Mouse (Mus musculus): ENCODE measurements around the gene Gbp6. TPM values are rescaled to one million over a fixed set of nuclear protein-coding genes. Genes with fewer than 3 reads are reported as not detected.
"Not testable (repeated sequence)": the region's sequence is repeated elsewhere in the genome, so short reads cannot be mapped to it uniquely, and the experiment has no call there.

The Gbp6 gene
- polyA plus RNA-seq, 1 experiment from 2014 or later = 5.4 TPM

DNA sequence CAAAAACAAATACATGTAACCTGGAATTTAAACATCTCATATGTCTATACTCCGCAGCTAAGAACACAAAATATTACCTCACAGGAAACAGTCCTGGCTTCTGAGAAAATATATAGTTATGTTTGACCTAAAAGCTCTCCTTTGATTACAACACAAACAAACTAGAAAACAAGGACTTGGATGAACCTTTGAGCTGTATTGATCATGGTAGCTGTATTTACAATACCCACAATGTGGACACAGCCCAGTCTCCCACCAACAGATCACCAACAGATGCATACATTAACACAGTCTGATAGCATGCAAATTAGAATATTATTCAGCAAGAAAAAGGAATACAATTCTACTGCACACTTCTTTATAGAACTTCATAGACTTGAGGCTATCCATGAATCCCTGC, 55.1 kb downstream of the Gbp6 start:
- not testable (repeated sequence) for H3K4me2 ChIP-seq (ENCODE audit: low read depth, low read length); ATAC-seq (replicated peaks; ENCODE audit: extremely low read depth, insufficient read depth, low FRiP score); H3K9me3 ChIP-seq (replicated peaks; ENCODE audit: control insufficient read depth, low read length); H3K4me1 ChIP-seq (ENCODE audit: control insufficient read depth, insufficient read depth, low read length); H3K27ac ChIP-seq (ENCODE audit: low read length); H3K36me3 ChIP-seq (ENCODE audit: control insufficient read depth, insufficient read depth); H3K27me3 ChIP-seq (ENCODE audit: control insufficient read depth, insufficient read depth, low read length); H3K9ac ChIP-seq (ENCODE audit: low read length); H3K4me3 ChIP-seq (ENCODE audit: low read length)
- WGBS = 95% methylated on average over 1 of the region's 1 CpGs

GRCm38 (mm10) chr5:105236040-105236439, 57.5 kb downstream of the Gbp6 start:
- not testable (repeated sequence) for H3K9me3 ChIP-seq (replicated peaks; ENCODE audit: control insufficient read depth, low read length); H3K36me3 ChIP-seq (ENCODE audit: control insufficient read depth, insufficient read depth); H3K27ac ChIP-seq (ENCODE audit: low read length); ATAC-seq (replicated peaks; ENCODE audit: extremely low read depth, insufficient read depth, low FRiP score); H3K4me2 ChIP-seq (ENCODE audit: low read depth, low read length); H3K4me3 ChIP-seq (ENCODE audit: low read length); H3K9ac ChIP-seq (ENCODE audit: low read length); H3K4me1 ChIP-seq (ENCODE audit: control insufficient read depth, insufficient read depth, low read length); H3K27me3 ChIP-seq (ENCODE audit: control insufficient read depth, insufficient read depth, low read length)
- WGBS = 80% methylated on average over 3 of the region's 3 CpGs

Other genes with a start within 250 kb of the Gbp6 start
- gene Gbp9, start 154.2 kb downstream of the Gbp6 start, polyA plus RNA-seq (2015; fragmentation: Nextera tagmentation; extraction: Ambion mirVana) = 4.8 and 5.9 TPM in 2 replicates
- 3.6 and 7.8 TPM in 2 replicates for gene Gbp8, start 154.2 kb downstream of the Gbp6 start, polyA plus RNA-seq (2015; fragmentation: Nextera tagmentation; extraction: Ambion mirVana)
- 5.0 and 9.5 TPM in 2 replicates for gene Gbp4, start 154.1 kb downstream of the Gbp6 start, polyA plus RNA-seq (2015; fragmentation: Nextera tagmentation; extraction: Ambion mirVana)
- 0.64 TPM in 1 of 2 replicates, not detected in the other for gene Gbp10, start 54.2 kb downstream of the Gbp6 start, polyA plus RNA-seq (2015; fragmentation: Nextera tagmentation; extraction: Ambion mirVana)
- not detected in 2 replicates for gene Gm43302, start within 50 bp of the Gbp6 start, polyA plus RNA-seq (2015; fragmentation: Nextera tagmentation; extraction: Ambion mirVana)
- gene Lrrc8b, start 122.1 kb upstream of the Gbp6 start, polyA plus RNA-seq (2015; fragmentation: Nextera tagmentation; extraction: Ambion mirVana) = 3.1 and 3.2 TPM in 2 replicates
- 20.1 and 22.6 TPM in 2 replicates for gene Lrrc8c, start 225.7 kb upstream of the Gbp6 start, polyA plus RNA-seq (2015; fragmentation: Nextera tagmentation; extraction: Ambion mirVana)

Measured in heart, embryonic 16.5 days (tissue).